Mouse (Mus musculus): ENCODE measurements at regions not wholly inside any gene's neighbourhood (a gene's known extent, or its start where the extent isn't known, plus 50 kb on each side); places are given as distances from the start of the nearest gene placed in this dataset.

GRCm38 (mm10) chr15:37166744-37167143 lies 159.2 kb upstream of the Zfp706 start:
- DNase-seq (ENCODE audit: low spot score in 2 of 2) = no peak

DNA sequence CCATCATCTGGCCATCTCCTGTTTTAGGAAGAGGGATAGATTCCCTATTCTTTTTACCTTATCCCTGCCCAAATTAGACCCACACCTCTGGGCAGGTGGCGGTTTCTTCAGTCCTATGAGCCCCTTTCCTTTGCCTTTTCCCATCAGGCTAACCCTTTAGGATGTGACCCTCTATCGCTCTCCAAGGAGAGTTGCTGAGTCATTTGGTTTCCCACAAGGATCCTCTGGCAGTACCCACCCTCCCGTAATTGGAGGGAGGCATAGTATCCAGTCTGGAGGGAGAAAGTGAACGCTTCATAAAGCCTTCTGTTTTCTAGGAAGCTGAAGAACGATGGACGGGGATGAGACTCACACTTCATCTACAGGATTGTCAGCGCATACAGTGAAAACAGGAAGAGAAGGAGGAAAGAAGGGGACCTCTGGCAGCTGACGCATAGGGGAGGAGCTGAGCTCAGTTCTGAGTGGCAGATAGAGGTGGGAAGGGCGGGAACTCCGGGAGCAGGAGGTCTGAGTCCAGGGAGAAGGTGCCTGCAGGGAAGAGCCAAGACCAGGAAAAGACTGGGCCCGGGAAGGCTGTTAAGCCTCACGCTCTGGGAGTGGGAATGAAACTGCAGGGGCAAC lies 158.4 kb upstream of the Zfp706 start:
- no peak for DNase-seq (ENCODE audit: low spot score in 2 of 2)

- no peak for DNase-seq (ENCODE audit: low spot score in 2 of 2)
These were observed 157.6 kb upstream of the Zfp706 start for GRCm38 (mm10) chr15:37165216-37165615.

DNA sequence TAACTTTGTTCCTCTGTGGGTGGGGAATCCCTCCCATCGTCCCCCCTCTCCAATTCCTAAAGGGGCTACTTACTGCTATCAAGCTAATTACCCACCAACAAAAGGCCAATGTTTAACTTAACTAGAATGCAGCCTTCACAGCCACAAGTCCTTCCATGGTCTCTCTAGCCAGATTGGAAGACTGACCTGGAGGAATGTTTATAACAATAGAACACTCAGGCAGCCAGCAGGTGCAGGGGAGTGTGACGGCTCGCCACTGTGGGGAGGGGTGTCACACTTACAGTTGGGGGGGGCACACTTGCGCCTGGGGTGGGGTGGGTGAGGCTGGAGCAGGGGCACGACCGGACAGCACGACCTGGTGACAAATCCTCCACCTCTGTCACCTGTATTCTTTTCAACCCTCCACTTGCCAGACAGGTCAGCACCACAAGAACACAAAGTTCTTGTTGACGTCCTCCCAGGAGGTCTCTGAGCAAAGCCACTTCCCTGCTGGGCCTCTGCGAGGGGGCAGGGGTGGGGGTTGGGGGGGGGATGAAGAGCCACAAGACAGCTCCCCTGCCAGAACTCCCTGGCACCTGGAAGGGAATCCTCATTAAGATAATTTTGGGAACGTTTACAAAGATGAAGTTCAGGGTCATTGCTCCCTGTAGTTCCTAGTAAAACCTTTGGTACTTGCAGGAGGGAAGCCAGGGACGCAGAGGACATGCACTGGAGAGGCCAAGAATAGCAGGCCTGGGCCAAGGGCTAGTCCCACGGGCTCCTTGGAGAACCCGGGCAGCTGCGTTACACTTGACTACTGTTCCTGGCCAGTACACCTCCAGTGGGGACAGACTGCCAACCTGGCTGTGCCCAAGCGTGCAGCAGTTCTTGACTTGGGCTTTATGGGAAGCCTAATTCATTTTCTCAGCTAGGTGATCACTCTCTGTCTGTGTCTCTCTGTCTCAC lies 156.9 kb upstream of the Zfp706 start:
- no peak for DNase-seq (ENCODE audit: low spot score in 2 of 2)

DNA sequence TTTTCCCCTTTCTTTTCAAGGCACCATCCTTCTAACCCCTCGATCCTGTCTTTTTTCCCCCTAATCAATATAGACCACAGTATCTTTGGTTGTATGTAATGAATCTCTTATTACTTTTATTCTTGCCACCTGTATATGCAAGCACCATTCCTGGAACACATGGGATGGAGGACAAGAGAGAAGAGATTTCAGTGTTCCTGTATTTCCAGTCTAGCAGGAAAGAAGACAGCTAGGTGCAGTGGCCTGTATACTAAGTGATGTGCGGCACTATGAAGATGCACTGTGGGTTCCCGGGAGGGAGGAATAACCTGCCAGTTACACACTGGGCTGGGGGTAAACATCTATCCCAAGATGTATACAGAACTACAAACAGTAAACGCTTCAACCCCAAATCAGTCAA lies 152.4 kb upstream of the Zfp706 start:
- DNase-seq (ENCODE audit: low spot score in 2 of 2) = no peak

DNA sequence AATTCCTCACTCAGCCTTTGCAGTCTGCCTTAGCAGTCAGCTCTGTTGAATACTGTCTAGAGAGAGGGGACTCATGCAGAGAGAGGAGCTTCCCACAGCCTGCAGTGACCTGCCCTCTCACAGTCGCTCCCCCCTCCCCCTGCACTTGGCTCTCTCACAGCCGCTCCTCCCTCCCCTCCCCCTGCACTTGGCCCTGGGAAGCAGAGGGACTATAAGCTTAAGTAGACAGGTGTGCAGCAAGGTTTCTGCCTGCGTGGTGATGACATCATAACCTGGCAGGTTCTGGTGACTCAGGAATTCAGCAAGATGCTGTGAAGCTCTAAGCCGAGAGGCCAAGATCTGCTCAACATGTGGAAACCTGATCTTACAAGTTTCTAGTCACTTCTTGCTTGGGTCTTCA lies 151.8 kb upstream of the Zfp706 start:
- DNase-seq (ENCODE audit: low spot score in 2 of 2) = no peak

DNA sequence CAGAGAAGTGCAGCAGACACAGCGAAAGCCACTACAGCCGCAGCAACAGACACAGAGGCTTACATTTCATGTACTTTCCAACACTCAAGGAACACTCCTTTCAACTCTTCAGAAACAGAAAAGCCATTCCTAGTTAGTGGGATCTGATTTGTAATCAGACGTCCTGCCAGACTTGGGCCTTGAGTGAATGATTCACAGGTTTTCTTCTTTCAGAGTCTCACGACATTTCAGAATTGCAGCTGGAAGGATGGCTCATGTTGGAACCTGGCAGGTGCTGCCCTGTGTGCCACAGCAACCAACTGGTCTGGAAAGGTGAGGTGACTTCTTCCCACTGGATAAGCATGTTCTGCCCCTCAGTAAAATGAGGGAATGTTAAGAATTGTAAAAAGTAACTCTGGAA lies 149.8 kb upstream of the Zfp706 start:
- DNase-seq (ENCODE audit: low spot score in 2 of 2) = no peak

- DNase-seq (ENCODE audit: low spot score in 2 of 2) = no peak
These were observed 147.4 kb upstream of the Zfp706 start for GRCm38 (mm10) chr15:37154934-37155333.

- DNase-seq (ENCODE audit: low spot score in 2 of 2) = no peak
These were observed 145.6 kb upstream of the Zfp706 start for GRCm38 (mm10) chr15:37153177-37153576.

- peak; percentile 20 to 28 for DNase-seq (ENCODE audit: low spot score in 2 of 2)
These were observed 128.1 kb upstream of the Zfp706 start for GRCm38 (mm10) chr15:37135590-37136164.

DNA sequence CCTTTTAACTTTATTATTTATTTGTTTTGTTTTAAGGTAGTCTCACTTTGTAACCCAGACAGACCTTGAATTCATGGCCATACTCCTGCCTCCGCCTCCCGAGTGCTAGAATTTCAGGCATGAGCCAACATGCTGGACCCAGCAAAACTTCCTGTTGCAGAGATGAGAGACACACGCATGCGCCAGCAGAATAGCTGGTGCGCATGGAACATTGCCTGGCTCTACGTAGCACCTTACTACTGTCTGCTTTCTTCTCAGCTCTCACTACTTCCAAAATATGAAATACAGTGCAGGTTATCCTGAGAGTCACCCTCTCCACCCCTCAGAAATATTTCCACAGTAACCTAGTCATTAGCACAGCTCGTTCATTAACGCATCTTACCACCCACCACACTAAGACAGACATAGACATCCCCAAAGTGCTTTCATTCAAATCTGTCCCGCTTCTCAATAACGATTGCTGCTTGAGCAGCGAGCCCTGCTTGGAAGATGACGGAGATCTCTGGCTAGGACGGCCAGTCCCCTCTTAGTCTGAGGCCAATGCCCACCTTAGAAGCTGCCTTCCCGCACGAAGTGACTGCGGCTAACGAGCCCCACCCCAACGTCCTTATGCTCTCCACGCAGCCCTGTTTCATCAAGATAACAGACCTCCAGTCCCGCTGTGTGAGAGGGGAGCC lies 127.5 kb upstream of the Zfp706 start:
- peak; percentile 9 to 15 for DNase-seq (ENCODE audit: low spot score in 2 of 2)

DNA sequence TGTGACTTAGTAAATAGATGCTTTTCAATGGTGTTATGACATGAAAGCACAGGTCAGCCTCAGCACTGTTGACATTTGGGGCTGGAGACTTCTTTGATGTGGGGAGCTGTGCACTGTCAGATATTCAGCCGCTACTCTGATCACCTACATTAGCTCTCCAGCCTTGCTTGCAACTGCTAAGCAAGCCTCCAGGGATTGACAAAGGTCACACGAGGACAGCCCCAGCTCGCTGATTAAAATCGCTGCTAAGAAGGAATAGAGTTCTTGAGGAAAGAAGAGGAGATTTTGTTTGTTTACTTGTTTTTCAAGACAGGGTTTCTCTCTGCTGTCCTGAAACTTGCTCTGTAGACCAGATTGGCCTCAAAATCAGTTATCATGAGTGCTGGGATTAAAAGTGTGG lies 126.8 kb upstream of the Zfp706 start:
- DNase-seq (ENCODE audit: low spot score in 2 of 2) = no peak

DNA sequence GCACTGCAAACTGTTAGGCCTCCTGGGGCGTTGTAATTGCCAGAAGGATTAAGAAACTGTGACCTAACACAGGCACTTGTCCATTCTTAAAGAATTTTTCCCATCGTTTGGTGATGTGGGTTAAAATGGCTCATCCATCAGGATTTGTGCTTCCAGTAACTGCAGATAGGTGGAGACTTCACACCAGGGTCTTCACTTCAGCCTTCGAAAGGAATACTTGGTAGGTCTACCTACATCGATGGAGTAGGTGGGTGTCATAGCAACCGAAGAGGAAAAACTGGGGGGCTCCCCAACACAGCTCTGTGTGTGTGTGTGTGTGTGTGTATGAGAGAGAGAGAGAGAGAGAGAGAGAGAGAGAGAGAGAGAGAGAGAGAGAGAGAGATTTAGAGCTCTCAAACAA lies 126.3 kb upstream of the Zfp706 start:
- no peak for DNase-seq (ENCODE audit: low spot score in 2 of 2)

DNA sequence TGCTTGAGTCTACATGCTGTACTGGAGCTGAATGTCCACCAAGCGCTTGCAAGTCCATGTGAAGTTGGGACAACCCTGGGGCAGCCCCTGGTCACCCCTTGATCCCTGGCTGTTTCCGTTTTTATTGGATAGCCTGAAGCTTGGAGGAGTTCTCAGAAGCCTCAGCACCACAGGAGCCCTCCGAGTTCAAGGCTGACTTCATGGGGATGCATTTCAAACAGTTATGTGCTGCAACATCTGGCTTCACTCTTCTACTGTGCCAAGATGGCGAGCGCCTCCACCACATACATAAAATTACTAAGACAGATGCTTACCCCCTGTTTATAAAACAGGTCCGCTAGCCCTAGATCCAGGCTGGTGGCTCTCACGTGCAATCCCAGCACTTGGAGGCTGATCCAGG lies 120.1 kb upstream of the Zfp706 start:
- DNase-seq (ENCODE audit: low spot score in 2 of 2) = no peak

- DNase-seq (ENCODE audit: low spot score in 2 of 2) = no peak
These were observed 119.6 kb upstream of the Zfp706 start for GRCm38 (mm10) chr15:37127170-37127569.

DNA sequence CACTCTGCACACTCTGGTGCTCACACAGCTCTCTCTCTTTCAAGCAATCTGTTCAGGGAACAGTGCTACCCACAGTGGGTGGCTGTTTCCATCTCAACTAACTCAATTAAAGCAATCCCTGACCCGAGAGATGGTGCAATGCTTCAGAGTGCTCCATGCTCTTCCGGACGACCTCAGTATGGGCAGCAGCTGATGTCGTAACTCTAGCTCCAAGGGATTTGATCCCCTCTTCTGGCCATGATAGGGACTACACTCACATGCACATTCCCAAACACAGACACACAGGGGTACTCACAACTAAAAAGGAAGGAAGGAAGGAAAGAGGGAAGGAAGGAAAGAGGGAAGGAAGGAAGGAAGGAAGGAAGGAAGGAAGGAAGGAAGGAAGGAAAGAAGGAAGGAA lies 118.2 kb upstream of the Zfp706 start:
- no peak for DNase-seq (ENCODE audit: low spot score in 2 of 2)

DNA sequence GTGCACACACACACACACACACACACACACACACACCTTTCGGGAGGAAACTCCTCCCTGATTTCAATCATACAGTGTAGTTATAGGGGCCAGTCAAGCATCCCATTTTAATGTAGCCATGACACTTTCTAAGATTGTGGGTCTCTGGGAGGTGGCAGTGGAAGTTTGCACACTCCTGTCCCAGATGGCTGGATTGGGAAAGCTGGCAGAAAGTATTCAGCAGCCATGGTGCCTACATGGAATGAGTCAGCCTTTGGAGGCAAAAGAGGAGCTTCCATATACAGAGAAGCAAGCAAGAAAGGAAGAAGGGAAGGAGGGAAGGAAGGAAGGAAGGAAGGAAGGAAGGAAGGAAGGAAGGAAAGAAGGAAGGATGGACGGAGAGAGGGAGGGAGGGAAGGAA lies 117.4 kb upstream of the Zfp706 start:
- DNase-seq (ENCODE audit: low spot score in 2 of 2) = no peak

DNA sequence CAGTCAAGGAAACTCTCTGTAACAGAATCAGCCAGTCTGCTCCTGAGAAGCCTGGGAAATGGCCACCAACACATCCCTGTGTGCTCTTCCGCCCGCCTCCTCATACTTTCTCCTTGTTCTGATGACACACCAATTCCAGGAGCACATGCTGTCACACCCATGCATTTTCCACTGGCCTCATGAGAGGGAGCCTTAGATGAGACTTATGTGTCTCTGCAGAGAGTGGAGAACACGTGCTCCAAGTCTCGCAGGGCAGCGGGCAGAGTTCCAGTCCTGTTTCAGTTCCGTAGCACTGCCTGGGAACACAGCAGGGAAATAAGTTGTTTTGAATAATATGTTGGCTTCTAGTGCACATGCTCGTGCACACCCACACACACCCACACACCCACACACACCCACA lies 116.7 kb upstream of the Zfp706 start:
- DNase-seq (ENCODE audit: low spot score in 2 of 2) = no peak

GRCm38 (mm10) chr15:37120381-37120780 lies 112.8 kb upstream of the Zfp706 start:
- peak; percentile 65 to 74 for DNase-seq (ENCODE audit: low spot score in 2 of 2)

DNA sequence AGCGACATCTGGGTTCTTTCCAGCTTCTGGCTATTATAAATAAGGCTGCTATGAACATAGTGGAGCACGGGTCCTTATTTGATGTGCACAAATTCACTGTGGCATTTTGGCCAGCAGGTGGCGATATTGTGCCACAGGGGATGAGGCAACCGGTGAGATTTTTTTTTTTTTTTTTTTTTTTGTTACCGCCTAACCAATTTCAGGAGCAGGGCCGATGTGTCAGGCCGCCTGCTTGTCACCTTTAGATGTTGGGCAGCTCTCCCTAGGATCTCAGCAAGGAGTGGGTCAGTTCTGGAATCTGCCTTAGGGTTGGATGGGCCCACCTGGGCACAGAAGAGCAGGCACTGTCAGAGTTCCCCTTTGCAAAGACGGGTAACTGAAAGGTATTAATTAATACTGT lies 106.5 kb upstream of the Zfp706 start:
- peak in 1 of 2 experiments; percentile 59 for DNase-seq (ENCODE audit: low spot score in 2 of 2)

DNA sequence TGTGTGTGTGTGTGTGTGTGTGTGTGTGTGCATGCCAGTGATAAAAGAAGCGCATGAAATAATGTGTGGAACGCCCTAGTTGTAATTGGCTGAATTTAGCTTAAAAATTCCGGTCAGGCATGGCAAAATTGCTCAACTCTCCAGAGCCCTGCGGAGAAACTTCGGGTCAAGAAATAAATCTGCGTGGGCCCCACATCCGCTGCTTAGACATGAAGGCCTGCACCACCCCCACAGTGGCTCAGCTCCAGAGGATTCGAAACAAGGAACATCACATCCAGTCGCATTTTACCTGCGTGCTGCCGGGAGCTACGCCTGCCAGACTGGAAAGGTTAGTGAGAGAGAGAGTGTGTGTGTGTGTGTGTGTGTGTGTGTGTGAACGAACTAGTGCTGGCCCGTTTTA lies 102.9 kb upstream of the Zfp706 start:
- no peak for DNase-seq (ENCODE audit: low spot score in 2 of 2)

DNA sequence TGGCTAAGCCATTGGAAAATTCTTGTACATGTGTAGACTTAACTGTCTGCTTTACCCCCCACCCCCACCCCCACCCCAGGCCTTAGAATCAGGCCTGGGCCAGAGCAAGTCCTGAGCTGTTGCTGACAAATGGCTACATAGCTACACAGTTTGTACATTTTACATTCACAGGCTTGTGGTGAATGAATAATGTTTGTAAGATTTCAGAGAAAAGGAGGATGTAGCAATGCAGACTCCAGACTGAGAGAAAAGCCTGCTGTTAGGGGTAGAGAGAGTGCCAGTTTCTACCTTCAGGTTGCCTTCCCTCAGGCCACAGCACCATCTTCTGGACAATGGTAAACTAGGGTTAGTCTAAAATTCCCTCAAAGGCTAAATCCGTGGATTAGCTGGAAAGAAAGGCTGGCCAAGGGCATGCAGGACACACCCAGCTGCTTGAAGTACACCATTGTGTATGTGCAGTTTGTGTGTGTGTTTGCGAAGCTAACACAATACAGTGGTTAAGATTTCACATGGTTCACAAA lies 94.5 kb upstream of the Zfp706 start:
- no peak for DNase-seq (ENCODE audit: low spot score in 2 of 2)
